Mouse (Mus musculus) megakaryocyte, adult 5-6 weeks (primary cell): ENCODE data around the gene Pdrg1. TPM values are rescaled to one million over a fixed set of nuclear protein-coding genes. Genes with fewer than 3 reads are reported as not detected.
A peak's percentile ranks its signal among the peaks of the same experiment; 100 is the strongest.

Source experiments
- ATAC-seq: 2 replicates; pipeline ENCODE4 v1.8.0; 2016; ENCODE audit warnings: mild to moderate bottlenecking, inconsistent platforms; ENCODE audit not compliant: poor library complexity, severe bottlenecking
- total RNA-seq, 2 experiments: library from RNA; stranded (forward) in 1 of 2; stranded (reverse) in 1 of 2; fragments of 153-499, 151-499 nt in 1 of 2; fragments of 221-1000, 200-1000 nt in 1 of 2; gene quantifications; 2 replicates each; pipeline versions ENCODE4 v1.2.3 to v1.2.4; 2015 to 2017

Gene Pdrg1
- total RNA-seq (2015) (34.0 and 38.6 TPM in 2 replicates), total RNA-seq (2017) (80.2 and 129 TPM in 2 replicates)

GRCm38 (mm10) chr2:153014758-153015593 lies at the start of gene Pdrg1:
Pdrg1 (minus strand) TSS chr2:153015427.
- ATAC-seq: peak; percentile 98

- no peak; the same call in 1 of the 2 replicates for ATAC-seq
Observed at GRCm38 (mm10) chr2:153064190-153064970, 49.2 kb upstream of the Pdrg1 start.

DNA sequence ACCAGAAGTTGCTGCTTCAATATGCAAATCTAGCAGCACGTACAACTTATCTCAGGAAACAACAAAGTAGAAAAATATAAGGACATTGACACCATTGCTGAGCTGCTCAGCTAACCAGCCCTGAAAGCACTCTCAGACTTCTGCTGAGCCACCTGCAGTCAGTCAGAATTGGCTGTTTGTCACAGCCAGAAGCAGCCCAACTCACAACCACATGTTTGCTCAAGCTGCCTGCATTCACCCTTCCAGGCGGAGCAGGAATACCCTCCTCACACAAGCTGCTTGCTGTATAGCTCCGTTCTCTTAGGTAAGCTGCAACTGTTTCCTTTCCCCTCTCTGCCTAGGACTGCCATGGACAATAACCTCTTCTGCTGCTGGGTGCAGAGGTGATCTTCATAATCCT lies 48.2 kb upstream of the Pdrg1 start:
- ATAC-seq: no peak

DNA sequence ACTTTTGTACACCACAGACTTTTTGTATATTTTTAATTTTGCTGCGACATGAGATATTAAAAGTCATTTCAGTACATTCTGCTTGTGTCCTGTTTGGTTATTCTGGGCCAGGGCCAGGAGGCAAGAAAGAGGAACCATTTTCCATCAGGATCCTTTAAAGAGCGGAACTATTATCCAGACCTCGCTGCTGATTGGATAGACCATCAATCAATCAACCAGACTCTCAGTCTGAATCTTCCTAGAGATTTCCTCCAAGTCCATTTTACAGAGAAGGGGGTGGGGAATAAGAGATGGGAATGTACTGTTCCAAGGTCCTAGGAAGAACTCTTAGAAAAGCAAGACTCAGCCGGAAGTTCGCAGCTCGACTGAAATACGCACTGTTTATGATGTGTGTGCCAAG lies 45.0 kb upstream of the Pdrg1 start:
- ATAC-seq: no peak

- peak; percentile 81 for ATAC-seq
Observed at GRCm38 (mm10) chr2:153058365-153058764, 43.1 kb upstream of the Pdrg1 start.

- no peak for ATAC-seq
Observed at GRCm38 (mm10) chr2:153055270-153055920, 40.2 kb upstream of the Pdrg1 start.

- no peak for ATAC-seq
Observed at GRCm38 (mm10) chr2:153053896-153054295, 38.7 kb upstream of the Pdrg1 start.

- peak; percentile 25 for ATAC-seq
Observed at GRCm38 (mm10) chr2:153052700-153053351, 37.6 kb upstream of the Pdrg1 start.

DNA sequence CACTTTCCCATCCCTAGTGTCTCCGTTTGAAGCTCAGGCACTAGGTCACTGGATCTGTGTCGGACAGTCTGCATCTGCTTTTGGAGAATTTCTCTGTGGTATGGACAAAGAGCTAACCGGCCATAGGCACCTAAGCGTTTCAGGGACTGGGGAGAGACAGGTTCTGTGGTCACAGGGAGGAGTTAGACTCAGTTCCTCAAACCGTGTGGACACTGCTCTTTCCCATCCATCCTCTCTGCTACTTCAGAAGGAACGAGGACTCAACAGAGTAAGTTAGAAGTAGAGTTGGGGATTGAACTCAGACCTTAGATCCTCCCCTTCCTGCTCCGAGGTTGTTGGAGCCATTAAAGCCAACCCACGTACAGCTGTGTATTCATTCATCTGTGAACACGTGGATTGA lies 36.3 kb upstream of the Pdrg1 start:
- ATAC-seq: peak; percentile 69

DNA sequence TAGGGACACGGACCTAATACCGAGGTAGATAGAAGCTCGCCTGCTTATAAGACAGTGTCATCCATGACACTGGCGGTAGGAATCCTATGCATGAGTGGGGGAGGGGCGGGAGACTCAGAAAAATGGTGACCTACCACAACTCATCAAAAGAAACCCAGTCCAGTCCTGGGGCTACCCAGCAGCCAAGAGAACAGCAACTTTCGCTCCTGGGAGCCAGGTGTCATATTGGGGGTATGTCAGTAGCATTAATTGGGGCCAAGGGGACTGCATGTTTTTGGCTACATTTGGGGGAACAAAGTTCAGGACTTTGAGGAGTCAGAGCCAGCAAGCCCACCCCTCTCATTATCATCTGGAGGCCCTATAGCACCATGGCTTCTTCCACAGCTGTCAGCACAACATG lies 35.9 kb upstream of the Pdrg1 start:
- ATAC-seq: no peak

GRCm38 (mm10) chr2:153049997-153050358 lies 34.8 kb upstream of the Pdrg1 start:
- no peak for ATAC-seq

- ATAC-seq: no peak
Observed at GRCm38 (mm10) chr2:153049288-153049996, 34.2 kb upstream of the Pdrg1 start.

GRCm38 (mm10) chr2:153047828-153048465 lies 32.7 kb upstream of the Pdrg1 start:
- ATAC-seq: peak; percentile 67

GRCm38 (mm10) chr2:153045884-153046299 lies 30.7 kb upstream of the Pdrg1 start:
- no peak for ATAC-seq

DNA sequence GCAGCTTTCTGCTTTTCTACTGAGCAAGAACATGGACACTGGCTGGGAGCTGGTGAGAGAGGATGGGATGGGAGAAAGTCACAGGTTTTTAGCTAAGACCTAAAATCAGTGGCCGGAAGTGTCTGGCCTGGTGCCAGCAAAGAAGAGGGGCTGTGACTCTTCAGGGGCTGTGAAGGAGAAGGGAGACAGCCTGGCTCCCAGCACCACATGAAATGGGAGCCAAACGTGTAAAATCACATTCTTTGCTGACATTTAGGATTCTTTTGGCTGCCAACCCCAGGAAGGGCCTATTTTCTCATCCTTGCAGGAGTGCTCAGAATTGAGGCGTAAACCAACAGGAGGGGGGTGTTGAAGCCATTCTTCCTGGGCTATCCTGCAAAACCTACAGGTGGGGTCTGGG lies 28.7 kb upstream of the Pdrg1 start:
- ATAC-seq: no peak

DNA sequence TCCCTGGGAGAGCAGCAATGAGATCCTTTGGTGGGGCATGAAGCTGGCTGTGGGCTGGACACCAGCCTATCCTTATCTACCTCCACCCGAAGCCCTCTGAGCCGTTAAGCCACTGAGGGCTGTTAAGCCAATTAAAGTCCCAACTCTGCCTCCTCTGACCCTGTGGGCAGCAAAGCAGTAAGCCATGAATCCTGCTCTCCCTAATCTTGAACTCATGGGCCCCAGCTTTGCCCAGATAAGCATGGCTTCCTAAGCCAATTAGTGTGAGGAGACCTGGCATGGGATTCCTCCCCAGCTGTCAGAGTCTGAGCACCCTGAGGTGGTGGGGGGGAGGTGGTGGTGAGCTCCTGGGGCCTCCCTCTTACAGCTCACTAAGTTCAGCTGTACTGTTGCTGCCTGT lies 21.5 kb upstream of the Pdrg1 start:
- no peak for ATAC-seq

GRCm38 (mm10) chr2:153033545-153034230 lies 18.5 kb upstream of the Pdrg1 start:
- ATAC-seq: no peak

GRCm38 (mm10) chr2:153032973-153033372 lies 17.7 kb upstream of the Pdrg1 start:
- no peak for ATAC-seq
